Mouse (Mus musculus): ENCODE results near the gene Bcr.

The Bcr gene

DNA sequence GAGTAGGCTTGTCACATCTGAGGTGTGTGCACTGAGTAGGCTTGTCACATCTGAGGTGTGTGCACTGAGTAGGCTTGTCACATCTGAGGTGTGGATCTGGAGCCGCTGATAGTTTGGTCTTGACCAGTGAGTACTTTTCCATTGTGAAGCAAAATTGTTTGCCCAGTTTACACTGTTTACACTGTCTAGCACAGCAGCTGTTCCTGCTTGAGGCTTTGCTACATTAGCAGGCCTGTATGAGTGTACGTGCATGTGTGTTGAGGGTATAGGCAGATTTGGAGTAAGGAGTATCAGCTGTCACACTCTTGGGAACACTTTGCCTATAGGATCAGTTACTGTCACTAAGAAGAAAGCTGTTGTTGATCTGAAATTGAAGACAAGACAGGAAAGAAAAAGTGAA, 173.1 kb downstream of the Bcr start:
- DNase-seq (ENCODE audit: extremely low read depth, low read depth), result no peak
